Mouse (Mus musculus): ENCODE measurements at regions not wholly inside any gene's neighbourhood (a gene's known extent, or its start where the extent isn't known, plus 50 kb on each side); places are given as distances from the start of the nearest gene placed in this dataset.
A peak's percentile ranks its signal among the peaks of the same experiment; 100 is the strongest.

GRCm38 (mm10) chr13:101084193-101084592 lies 251.0 kb upstream of the Slc30a5 start:
- Histone ChIP-seq H3K4me1 (replicated peaks) (no peaks in the 10 kb centered on the region), H3K36me3 (no peaks in the 10 kb centered on the region), H3K27ac (no peak overlapping the region), H3K27me3 (ENCODE audit: insufficient read depth, poor library complexity, severe bottlenecking) (no peaks in the 10 kb centered on the region), H3K9me3 (no peaks in the 10 kb centered on the region), H3K4me3 (no peak overlapping the region)
- DNase-seq (ENCODE audit: low spot score): no peak
- WGBS: 97% methylated on average over 5 of the region's 5 CpGs

GRCm38 (mm10) chr13:101083416-101083815 lies 250.2 kb upstream of the Slc30a5 start:
- H3K9me3 ChIP-seq: no peaks in the 10 kb centered on the region
- H3K27me3 ChIP-seq (ENCODE audit: insufficient read depth, poor library complexity, severe bottlenecking): no peaks in the 10 kb centered on the region
- H3K36me3 ChIP-seq: no peaks in the 10 kb centered on the region
- no peaks in the 10 kb centered on the region for H3K4me1 ChIP-seq (replicated peaks)
- no peak for DNase-seq (ENCODE audit: low spot score)
- H3K4me3 ChIP-seq: no peak overlapping the region
- H3K27ac ChIP-seq: no peak overlapping the region
- 78% methylated on average over 1 of the region's 1 CpGs for WGBS

DNA sequence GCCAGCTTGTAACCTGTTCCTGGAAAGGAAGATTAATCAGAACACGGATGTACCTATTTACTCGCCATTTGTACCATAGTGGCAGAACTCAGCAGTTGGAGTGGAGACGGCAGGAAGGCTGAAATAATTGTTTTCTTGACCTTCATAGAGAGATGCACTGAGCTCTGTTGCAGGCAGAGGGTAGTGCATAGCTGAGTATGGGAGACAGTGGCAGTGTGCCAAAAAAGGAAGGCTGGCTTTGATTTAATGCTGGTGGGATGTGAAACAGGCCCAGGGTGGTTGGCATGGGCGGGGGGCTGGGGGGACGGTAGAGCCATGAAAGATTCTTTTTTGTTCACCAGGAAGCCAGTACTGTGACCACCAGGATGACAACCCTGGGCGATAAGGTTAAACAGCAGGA lies 235.3 kb upstream of the Slc30a5 start:
- 81% methylated on average over 6 of the region's 6 CpGs for WGBS
- no peak overlapping the region for H3K27ac ChIP-seq
- H3K36me3 ChIP-seq: no peaks in the 10 kb centered on the region
- H3K27me3 ChIP-seq (ENCODE audit: insufficient read depth, poor library complexity, severe bottlenecking): no peaks in the 10 kb centered on the region
- H3K4me3 ChIP-seq: no peak overlapping the region
- no peak for DNase-seq (ENCODE audit: low spot score)
- H3K9me3 ChIP-seq: no peaks in the 10 kb centered on the region
- H3K4me1 ChIP-seq (replicated peaks): no peaks in the 10 kb centered on the region

- Histone ChIP-seq H3K27me3 (ENCODE audit: insufficient read depth, poor library complexity, severe bottlenecking) (no peaks in the 10 kb centered on the region), H3K9me3 (no peaks in the 10 kb centered on the region), H3K4me3 (no peak overlapping the region), H3K36me3 (no peaks in the 10 kb centered on the region), H3K27ac (no peak overlapping the region), H3K4me1 (replicated peaks) (no peaks in the 10 kb centered on the region)
- peak; percentile 20 for DNase-seq (ENCODE audit: low spot score)
- WGBS: 72% methylated on average over 8 of the region's 8 CpGs
Measured at GRCm38 (mm10) chr13:101062582-101062981, 229.4 kb upstream of the Slc30a5 start.

DNA sequence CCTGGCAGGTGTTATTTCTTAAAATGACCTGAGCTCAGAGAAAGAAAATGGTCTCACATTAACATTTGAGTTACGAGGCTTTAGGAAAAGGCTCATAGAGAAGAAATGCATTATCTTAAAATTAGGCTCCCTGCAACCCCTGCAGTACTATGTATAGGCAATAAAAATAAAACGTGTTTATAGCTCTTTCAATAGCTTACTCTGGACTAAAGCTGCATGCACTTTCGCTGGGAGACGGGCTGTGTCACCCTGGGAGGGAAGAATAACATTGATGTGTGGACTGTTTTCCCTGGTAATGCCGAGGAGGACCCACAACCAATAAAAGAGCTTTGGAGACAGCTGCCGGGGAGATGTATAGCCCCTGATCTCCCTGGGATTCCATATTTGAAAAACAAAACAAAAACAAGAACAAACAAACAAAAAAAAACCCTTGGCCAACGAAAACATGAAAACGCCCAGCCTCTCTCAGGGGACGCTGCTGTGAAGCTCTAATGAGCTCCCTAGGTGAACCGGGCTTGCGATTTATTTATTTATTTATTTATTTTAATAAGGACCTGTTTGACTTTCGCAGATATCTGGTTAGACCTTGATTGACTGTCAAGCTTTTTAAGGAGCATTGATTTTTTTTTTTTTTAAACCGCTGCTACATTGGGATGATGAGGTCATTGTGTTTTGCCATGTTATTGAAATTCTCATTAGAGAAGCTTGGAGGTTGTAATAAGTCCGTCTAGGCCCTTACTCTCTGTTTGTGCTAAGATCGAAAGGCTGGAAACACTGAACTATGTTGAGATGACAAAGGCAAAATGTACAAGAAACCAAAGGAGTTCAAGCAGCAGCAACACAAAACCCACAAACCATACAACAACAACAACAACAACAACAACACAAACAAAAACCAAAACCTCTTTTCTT lies 228.3 kb upstream of the Slc30a5 start:
- WGBS: 69% methylated on average over 15 of the region's 15 CpGs
- DNase-seq (ENCODE audit: low spot score): no peak
- Histone ChIP-seq H3K4me1 (replicated peaks) (no peaks in the 10 kb centered on the region), H3K27me3 (ENCODE audit: insufficient read depth, poor library complexity, severe bottlenecking) (no peaks in the 10 kb centered on the region), H3K27ac (no peak overlapping the region), H3K4me3 (no peak overlapping the region), H3K36me3 (no peaks in the 10 kb centered on the region), H3K9me3 (no peaks in the 10 kb centered on the region)

- Histone ChIP-seq H3K27me3 (ENCODE audit: insufficient read depth, poor library complexity, severe bottlenecking) (no peaks in the 10 kb centered on the region), H3K36me3 (no peaks in the 10 kb centered on the region), H3K27ac (no peak overlapping the region), H3K4me3 (no peak overlapping the region), H3K4me1 (replicated peaks) (no peaks in the 10 kb centered on the region), H3K9me3 (no peaks in the 10 kb centered on the region)
- DNase-seq (ENCODE audit: low spot score): no peak
- WGBS: 95% methylated on average over 1 of the region's 1 CpGs
Measured at GRCm38 (mm10) chr13:101049511-101049910, 216.3 kb upstream of the Slc30a5 start.

DNA sequence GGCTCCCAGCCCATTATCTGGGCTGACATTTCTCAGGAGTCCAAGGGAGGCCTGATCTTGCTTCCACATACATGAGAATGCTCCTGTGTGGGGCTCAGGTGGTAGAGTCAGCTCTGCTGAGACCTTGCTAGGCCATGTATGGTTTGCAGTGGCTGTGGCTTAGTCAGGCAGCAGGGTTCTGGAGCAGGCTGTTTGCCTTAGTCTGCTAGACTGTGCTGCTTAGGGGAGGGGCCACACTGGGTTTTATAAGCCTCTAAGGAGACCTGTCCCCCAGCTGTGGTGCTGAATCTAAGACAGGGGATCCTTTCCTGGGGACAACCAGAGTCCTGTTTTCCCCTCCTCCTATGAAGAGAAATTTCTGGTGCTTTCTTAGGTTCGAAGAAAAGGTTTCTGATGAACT lies 199.4 kb upstream of the Slc30a5 start:
- H3K27ac ChIP-seq: no peak overlapping the region
- H3K4me1 ChIP-seq (replicated peaks): no peaks in the 10 kb centered on the region
- peak; percentile 33 for DNase-seq (ENCODE audit: low spot score)
- no peaks in the 10 kb centered on the region for H3K9me3 ChIP-seq
- no peak overlapping the region for H3K4me3 ChIP-seq
- H3K36me3 ChIP-seq: no peaks in the 10 kb centered on the region
- 77% methylated on average over 1 of the region's 1 CpGs for WGBS
- no peaks in the 10 kb centered on the region for H3K27me3 ChIP-seq (ENCODE audit: insufficient read depth, poor library complexity, severe bottlenecking)

DNA sequence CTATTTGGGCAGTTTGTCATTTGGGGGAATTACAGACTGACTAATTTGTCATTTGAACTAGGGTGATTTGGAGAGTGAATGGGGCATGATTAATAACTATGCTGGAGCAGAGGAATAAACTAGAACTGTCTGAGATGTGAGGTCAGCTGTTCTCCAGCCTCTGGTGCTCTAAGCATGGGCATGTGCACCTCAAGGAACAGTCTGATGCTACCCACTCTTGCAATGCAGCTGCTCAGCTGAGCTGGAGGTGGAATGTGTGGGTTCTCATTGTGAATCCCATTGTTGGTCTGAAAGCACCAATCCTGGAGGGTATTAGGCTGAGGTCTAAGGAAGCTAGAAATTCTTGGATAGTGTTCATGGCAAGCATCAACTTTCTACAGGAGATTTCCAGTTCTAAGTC lies 192.8 kb upstream of the Slc30a5 start:
- H3K4me1 ChIP-seq (replicated peaks): no peaks in the 10 kb centered on the region
- no peak overlapping the region for H3K27ac ChIP-seq
- H3K9me3 ChIP-seq: no peaks in the 10 kb centered on the region
- no peak overlapping the region for H3K4me3 ChIP-seq
- no peak for DNase-seq (ENCODE audit: low spot score)
- H3K27me3 ChIP-seq (ENCODE audit: insufficient read depth, poor library complexity, severe bottlenecking): no peaks in the 10 kb centered on the region
- no peaks in the 10 kb centered on the region for H3K36me3 ChIP-seq

GRCm38 (mm10) chr13:101025488-101025887 lies 192.3 kb upstream of the Slc30a5 start:
- Histone ChIP-seq H3K27ac (no peak overlapping the region), H3K4me3 (no peak overlapping the region), H3K9me3 (no peaks in the 10 kb centered on the region), H3K27me3 (ENCODE audit: insufficient read depth, poor library complexity, severe bottlenecking) (no peaks in the 10 kb centered on the region), H3K36me3 (no peaks in the 10 kb centered on the region), H3K4me1 (replicated peaks) (no peaks in the 10 kb centered on the region)
- DNase-seq (ENCODE audit: low spot score): no peak
- 82% methylated on average over 2 of the region's 2 CpGs for WGBS

- no peaks in the 10 kb centered on the region for H3K4me1 ChIP-seq (replicated peaks)
- no peaks in the 10 kb centered on the region for H3K9me3 ChIP-seq
- DNase-seq (ENCODE audit: low spot score): no peak
- H3K27me3 ChIP-seq (ENCODE audit: insufficient read depth, poor library complexity, severe bottlenecking): no peaks in the 10 kb centered on the region
- H3K36me3 ChIP-seq: no peaks in the 10 kb centered on the region
- H3K4me3 ChIP-seq: no peak overlapping the region
- no peak overlapping the region for H3K27ac ChIP-seq
- WGBS: 90% methylated on average over 2 of the region's 2 CpGs
Measured at GRCm38 (mm10) chr13:101024971-101025370, 191.7 kb upstream of the Slc30a5 start.

DNA sequence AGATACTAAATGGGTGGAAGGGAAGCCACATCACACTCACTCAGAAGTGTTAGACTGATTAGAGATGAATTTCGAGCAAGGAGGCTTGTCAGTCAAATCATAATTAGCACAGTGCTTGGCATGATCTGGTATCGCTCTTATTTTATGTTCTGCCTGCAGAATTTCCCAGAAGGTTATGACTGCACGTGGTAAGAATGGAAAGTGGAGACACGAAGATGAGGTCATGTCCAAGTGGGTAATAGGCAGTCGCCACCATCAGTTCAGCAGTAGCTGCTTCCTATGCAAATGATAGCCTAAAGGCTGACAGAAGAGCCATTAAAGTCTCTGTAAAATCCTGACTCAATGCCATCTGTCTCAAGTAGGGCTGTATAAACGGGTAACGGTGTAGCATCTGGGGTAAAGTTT lies 186.0 kb upstream of the Slc30a5 start:
- Histone ChIP-seq H3K27ac (no peak overlapping the region), H3K4me1 (replicated peaks) (no peaks in the 10 kb centered on the region), H3K9me3 (no peaks in the 10 kb centered on the region), H3K27me3 (ENCODE audit: insufficient read depth, poor library complexity, severe bottlenecking) (no peaks in the 10 kb centered on the region), H3K4me3 (no peak overlapping the region), H3K36me3 (no peaks in the 10 kb centered on the region)
- DNase-seq (ENCODE audit: low spot score): no peak
- 78% methylated on average over 7 of the region's 7 CpGs for WGBS

GRCm38 (mm10) chr13:101017041-101017440 lies 183.8 kb upstream of the Slc30a5 start:
- H3K27me3 ChIP-seq (ENCODE audit: insufficient read depth, poor library complexity, severe bottlenecking): no peaks in the 10 kb centered on the region
- WGBS: 87% methylated on average over 6 of the region's 6 CpGs
- no peak overlapping the region for H3K4me3 ChIP-seq
- H3K27ac ChIP-seq: no peak overlapping the region
- DNase-seq (ENCODE audit: low spot score): no peak
- H3K9me3 ChIP-seq: no peaks in the 10 kb centered on the region
- H3K4me1 ChIP-seq (replicated peaks): no peaks in the 10 kb centered on the region
- no peaks in the 10 kb centered on the region for H3K36me3 ChIP-seq

DNA sequence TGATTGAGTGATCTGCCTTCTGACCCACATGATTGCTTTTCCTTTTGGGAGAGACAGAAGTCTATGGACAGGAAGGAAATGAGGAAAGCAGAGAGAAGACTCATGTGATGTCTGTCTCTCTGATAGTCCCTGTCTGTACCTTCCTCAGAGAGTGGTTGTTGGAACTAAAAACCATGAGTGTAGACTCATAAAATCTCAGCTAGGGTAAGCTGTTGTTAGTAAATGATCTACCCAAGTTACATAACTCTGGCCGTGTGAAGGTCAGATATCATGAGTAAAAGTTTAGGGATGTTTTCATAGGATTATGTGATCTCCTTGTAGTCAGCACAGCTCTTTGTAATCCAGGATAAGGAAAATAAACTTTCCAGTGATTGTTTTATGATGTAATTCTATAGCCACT lies 183.0 kb upstream of the Slc30a5 start:
- Histone ChIP-seq H3K4me3 (no peak overlapping the region), H3K9me3 (no peaks in the 10 kb centered on the region), H3K36me3 (no peaks in the 10 kb centered on the region), H3K27ac (no peak overlapping the region), H3K4me1 (replicated peaks) (no peaks in the 10 kb centered on the region), H3K27me3 (ENCODE audit: insufficient read depth, poor library complexity, severe bottlenecking) (no peaks in the 10 kb centered on the region)
- WGBS: 81% methylated on average over 1 of the region's 1 CpGs
- no peak for DNase-seq (ENCODE audit: low spot score)

GRCm38 (mm10) chr13:101015435-101015834 lies 182.2 kb upstream of the Slc30a5 start:
- DNase-seq (ENCODE audit: low spot score): no peak
- Histone ChIP-seq H3K9me3 (no peaks in the 10 kb centered on the region), H3K4me1 (replicated peaks) (no peaks in the 10 kb centered on the region), H3K27ac (no peak overlapping the region), H3K4me3 (no peak overlapping the region), H3K36me3 (no peaks in the 10 kb centered on the region), H3K27me3 (ENCODE audit: insufficient read depth, poor library complexity, severe bottlenecking) (no peaks in the 10 kb centered on the region)
- 75% methylated on average over 3 of the region's 3 CpGs for WGBS

All from hindbrain, embryonic 10.5 days (tissue).